Comparison of ENCODE assay signal across 7 mouse cellular contexts in genomic region chr9:64020171-64020605, GRCm38 (mm10). TPM values are rescaled to one million over a fixed set of nuclear protein-coding genes. Genes with fewer than 3 reads are reported as not detected.
DNase-seq lines count a peak whose midpoint lies in the region; ATAC-seq lines count a peak whose summit lies in the region.

No protein-coding gene starts in this region.

- peak overlapping the region; percentile 88 for H3K4me3 ChIP-seq in embryonic facial prominence, embryonic 12.5 days
- peak overlapping the region; percentile 89 for H3K4me3 ChIP-seq in hindbrain, embryonic 10.5 days
- H3K4me3 ChIP-seq in liver, embryonic 13.5 days (replicated peaks) = peak overlapping the region; percentile 67
- H3K4me3 ChIP-seq in neural tube, embryonic 15.5 days (replicated peaks) = peak overlapping the region; percentile 57

- no peaks in the 10 kb centered on the region for H3K27me3 ChIP-seq in embryonic facial prominence, embryonic 12.5 days
- peaks cover 32% of the 10 kb centered on the region for H3K27me3 ChIP-seq in hindbrain, embryonic 10.5 days (ENCODE audit: insufficient read depth, poor library complexity, severe bottlenecking)
- peaks cover 42% of the 10 kb centered on the region for H3K27me3 ChIP-seq in liver, embryonic 13.5 days
- peaks cover 22% of the 10 kb centered on the region for H3K27me3 ChIP-seq in neural tube, embryonic 15.5 days (replicated peaks)

- intact Hi-C loops in left cerebral cortex, postnatal 4 days (cut with DNase I) = no loop called here

- H3K36me3 ChIP-seq in embryonic facial prominence, embryonic 12.5 days = no peaks in the 10 kb centered on the region
- H3K36me3 ChIP-seq in hindbrain, embryonic 10.5 days = no peaks in the 10 kb centered on the region
- H3K36me3 ChIP-seq in liver, embryonic 13.5 days = no peaks in the 10 kb centered on the region
- H3K36me3 ChIP-seq in neural tube, embryonic 15.5 days = no peaks in the 10 kb centered on the region

- H3K9me3 ChIP-seq in embryonic facial prominence, embryonic 12.5 days = no peaks in the 10 kb centered on the region
- H3K9me3 ChIP-seq in hindbrain, embryonic 10.5 days = no peaks in the 10 kb centered on the region
- H3K9me3 ChIP-seq in liver, embryonic 13.5 days (replicated peaks) = no peaks in the 10 kb centered on the region
- H3K9me3 ChIP-seq in neural tube, embryonic 15.5 days (replicated peaks) = no peaks in the 10 kb centered on the region

- peaks cover 55% of the 10 kb centered on the region for H3K4me1 ChIP-seq in embryonic facial prominence, embryonic 12.5 days
- H3K4me1 ChIP-seq in hindbrain, embryonic 10.5 days (replicated peaks) = peaks cover 97% of the 10 kb centered on the region
- peaks cover 97% of the 10 kb centered on the region for H3K4me1 ChIP-seq in liver, embryonic 13.5 days (replicated peaks)
- peaks cover 71% of the 10 kb centered on the region for H3K4me1 ChIP-seq in neural tube, embryonic 15.5 days

- DNase-seq in thymus, postnatal 14 days = peak; percentile 19
- no peak for DNase-seq in thymus, postnatal 4 days
- DNase-seq in hindbrain, embryonic 10.5 days (ENCODE audit: low spot score) = peak; percentile 67
- no peak for DNase-seq in liver, embryonic 13.5 days
- DNase-seq in left cerebral cortex, postnatal 4 days = no peak

- H3K9ac ChIP-seq in embryonic facial prominence, embryonic 12.5 days = peak overlapping the region; percentile 97
- peak overlapping the region; percentile 80 for H3K9ac ChIP-seq in liver, embryonic 13.5 days
- H3K9ac ChIP-seq in neural tube, embryonic 15.5 days (replicated peaks) = peak overlapping the region; percentile 66

- no peak for ATAC-seq in embryonic facial prominence, embryonic 12.5 days (ENCODE audit: insufficient number of reproducible peaks, insufficient read depth, low FRiP score, low TSS enrichment)
- no peak for ATAC-seq in liver, embryonic 13.5 days (ENCODE audit: low read depth)
- no peak for ATAC-seq in neural tube, embryonic 15.5 days (ENCODE audit: low FRiP score)

- H3K27ac ChIP-seq in embryonic facial prominence, embryonic 12.5 days = peak overlapping the region; percentile 97
- H3K27ac ChIP-seq in hindbrain, embryonic 10.5 days = peak overlapping the region; percentile 96
- H3K27ac ChIP-seq in liver, embryonic 13.5 days = peak overlapping the region; percentile 92
- peak overlapping the region; percentile 37; the same call in 1 of the 2 replicates for H3K27ac ChIP-seq in neural tube, embryonic 15.5 days (replicated peaks)

- H3K4me2 ChIP-seq in embryonic facial prominence, embryonic 12.5 days (replicated peaks) = peak overlapping the region; percentile 96
- peak overlapping the region; percentile 98 for H3K4me2 ChIP-seq in liver, embryonic 13.5 days
- peak overlapping the region; percentile 90 for H3K4me2 ChIP-seq in neural tube, embryonic 15.5 days

- WGBS in embryonic facial prominence, embryonic 12.5 days = under 1% methylated on average over 50 of the region's 50 CpGs
- WGBS in hindbrain, embryonic 10.5 days = under 1% methylated on average over 50 of the region's 50 CpGs
- WGBS in liver, embryonic 13.5 days (ENCODE audit: insufficient replicate concordance) = 2% methylated on average over 50 of the region's 50 CpGs
- under 1% methylated on average over 48 of the region's 50 CpGs for WGBS in neural tube, embryonic 15.5 days

RNA-seq across cellular contexts. Expression of gene Smad6, which starts 1.7 kb away (rescaled TPM):
- polyA plus RNA-seq in embryonic facial prominence, embryonic 12.5 days (2016; fragmentation: Nextera tagmentation; extraction: Ambion mirVana) = 25.4 and 26.0 TPM in 2 replicates
- 5.3 and 6.7 TPM in 2 replicates for polyA plus RNA-seq in hindbrain, embryonic 10.5 days (2016; fragmentation: Nextera tagmentation; extraction: Ambion mirVana)
- polyA plus RNA-seq in liver, embryonic 13.5 days (2015; fragmentation: Nextera tagmentation; extraction: Ambion mirVana) = 2.5 and 2.8 TPM in 2 replicates
- polyA plus RNA-seq in neural tube, embryonic 15.5 days (2015; fragmentation: Nextera tagmentation; extraction: Ambion mirVana) = 1.8 and 3.0 TPM in 2 replicates
- 1 to 10 TPM; 2.0 to 2.3 TPM for total RNA-seq in left cerebral cortex, postnatal 4 days (2021)

Comparison
In these comparisons a context has a peak if more than half of its experiments do, and no peak if none do; other contexts are left out.
1. DNase-seq: peak in thymus, postnatal 14 days (single experiment) and hindbrain, embryonic 10.5 days (single experiment); none in thymus, postnatal 4 days (single experiment), liver, embryonic 13.5 days (single experiment) and left cerebral cortex, postnatal 4 days (single experiment).
2. H3K27ac ChIP-seq: peak in every context shown above with its lines; median percentile 97 in embryonic facial prominence, embryonic 12.5 days; 96 in hindbrain, embryonic 10.5 days; 92 in liver, embryonic 13.5 days; 37 in neural tube, embryonic 15.5 days.
3. Peak in every context shown above with its lines, with median percentiles within 50 percentile points of each other: H3K4me2 ChIP-seq, H3K4me3 ChIP-seq and H3K9ac ChIP-seq.